Mouse (Mus musculus): Measurements from ENCODE around the gene Dohh. TPM values are rescaled to one million over a fixed set of nuclear protein-coding genes. Genes with fewer than 3 reads are reported as not detected.

The Dohh gene
- polyA plus RNA-seq, 1 experiment from 2014 or later, result 74.5 TPM

- no peaks in the 10 kb centered on the region for H3K9me3 ChIP-seq (replicated peaks)
- 56% methylated on average over 23 of the region's 23 CpGs for WGBS (ENCODE audit: insufficient replicate concordance)
- H3K36me3 ChIP-seq, result peaks cover 48% of the 10 kb centered on the region
- H3K27ac ChIP-seq, result peak overlapping the region; percentile 52
- peak; percentile 55 for ATAC-seq
- no peaks in the 10 kb centered on the region; the same call in 1 of the 2 replicates for H3K27me3 ChIP-seq (replicated peaks)
- no peak overlapping the region for H3K4me2 ChIP-seq
- no peak overlapping the region for H3K9ac ChIP-seq
- H3K4me1 ChIP-seq, result peaks cover 56% of the 10 kb centered on the region
- H3K4me3 ChIP-seq, result no peak overlapping the region
Observed at GRCm38 (mm10) chr10:81389801-81390677, 5.8 kb downstream of the Dohh start.

- H3K27me3 ChIP-seq (replicated peaks), result no peaks in the 10 kb centered on the region; the same call in 1 of the 2 replicates
- H3K36me3 ChIP-seq, result peaks cover 48% of the 10 kb centered on the region
- ATAC-seq, result no peak
- no peak overlapping the region for H3K4me3 ChIP-seq
- no peak overlapping the region for H3K9ac ChIP-seq
- H3K27ac ChIP-seq, result no peak overlapping the region
- 85% methylated on average over 13 of the region's 13 CpGs for WGBS (ENCODE audit: insufficient replicate concordance)
- H3K4me2 ChIP-seq, result no peak overlapping the region
- H3K9me3 ChIP-seq (replicated peaks), result no peaks in the 10 kb centered on the region
- peaks cover 51% of the 10 kb centered on the region for H3K4me1 ChIP-seq
Observed at GRCm38 (mm10) chr10:81390678-81390965, 6.4 kb downstream of the Dohh start.

- Histone ChIP-seq H3K4me1 (peaks cover 43% of the 10 kb centered on the region), H3K27ac (no peak overlapping the region)
Observed at GRCm38 (mm10) chr10:81392270-81392669, 8.0 kb downstream of the Dohh start.

GRCm38 (mm10) chr10:81392781-81393185 lies 8.6 kb downstream of the Dohh start, which contains the start of gene Smim24:
TSS of gene Smim24 (plus strand) at chr10:81393051.
- H3K27ac ChIP-seq, result peak within 1 kb of the TSS; percentile 53
- H3K9me3 ChIP-seq (replicated peaks), result no peaks in the 10 kb centered on the region
- no peaks in the 10 kb centered on the region; the same call in 1 of the 2 replicates for H3K27me3 ChIP-seq (replicated peaks)
- peak within 1 kb of the TSS; percentile 68 for H3K4me2 ChIP-seq
- WGBS (ENCODE audit: insufficient replicate concordance), result 55% methylated on average over 14 of the region's 14 CpGs
- peaks cover 43% of the 10 kb centered on the region for H3K4me1 ChIP-seq
- no peak for ATAC-seq
- peak within 1 kb of the TSS; percentile 40 for H3K4me3 ChIP-seq
- H3K36me3 ChIP-seq, result peaks cover 27% of the 10 kb centered on the region
- H3K9ac ChIP-seq, result peak within 1 kb of the TSS; percentile 53

More at GRCm38 (mm10) chr10:81392270-81392669, 8.0 kb downstream of the Dohh start:
- Histone ChIP-seq H3K27me3 (replicated peaks) (no peaks in the 10 kb centered on the region; the same call in 1 of the 2 replicates), H3K9me3 (replicated peaks) (no peaks in the 10 kb centered on the region), H3K36me3 (peaks cover 32% of the 10 kb centered on the region), H3K4me3 (no peak overlapping the region), H3K4me2 (peak overlapping the region; percentile 68; the same call in 1 of the 2 replicates), H3K9ac (no peak overlapping the region)
- 67% methylated on average over 6 of the region's 6 CpGs for WGBS (ENCODE audit: insufficient replicate concordance)
- no peak for ATAC-seq

GRCm38 (mm10) chr10:81393456-81394063 lies 9.3 kb downstream of the Dohh start:
- H3K27ac ChIP-seq, result peak overlapping the region; percentile 53

GRCm38 (mm10) chr10:81395127-81395526 lies 10.9 kb downstream of the Dohh start:
- Histone ChIP-seq H3K36me3 (peaks cover 19% of the 10 kb centered on the region), H3K9me3 (replicated peaks) (no peaks in the 10 kb centered on the region), H3K4me3 (no peak overlapping the region), H3K27me3 (replicated peaks) (peaks cover 4% of the 10 kb centered on the region), H3K27ac (no peak overlapping the region), H3K4me2 (no peak overlapping the region), H3K9ac (no peak overlapping the region), H3K4me1 (peaks cover 28% of the 10 kb centered on the region)
- WGBS (ENCODE audit: insufficient replicate concordance), result 7% methylated on average over 5 of the region's 5 CpGs
- ATAC-seq, result no peak

More at GRCm38 (mm10) chr10:81393456-81394063, 9.3 kb downstream of the Dohh start:
- 4% methylated on average over 19 of the region's 19 CpGs for WGBS (ENCODE audit: insufficient replicate concordance)
- Histone ChIP-seq H3K9me3 (replicated peaks) (no peaks in the 10 kb centered on the region), H3K4me3 (peak overlapping the region; percentile 40), H3K4me2 (peak overlapping the region; percentile 68), H3K27me3 (replicated peaks) (no peaks in the 10 kb centered on the region; the same call in 1 of the 2 replicates), H3K36me3 (peaks cover 19% of the 10 kb centered on the region), H3K9ac (peak overlapping the region; percentile 53), H3K4me1 (peaks cover 43% of the 10 kb centered on the region)
- ATAC-seq, result no peak

GRCm38 (mm10) chr10:81395865-81396264 lies 11.6 kb downstream of the Dohh start:
- Histone ChIP-seq H3K4me3 (no peak overlapping the region), H3K36me3 (peaks cover 23% of the 10 kb centered on the region), H3K4me1 (peaks cover 27% of the 10 kb centered on the region), H3K9me3 (replicated peaks) (no peaks in the 10 kb centered on the region), H3K27ac (no peak overlapping the region), H3K9ac (no peak overlapping the region), H3K27me3 (replicated peaks) (peaks cover 9% of the 10 kb centered on the region), H3K4me2 (no peak overlapping the region)
- 83% methylated on average over 4 of the region's 4 CpGs for WGBS (ENCODE audit: insufficient replicate concordance)
- no peak for ATAC-seq

GRCm38 (mm10) chr10:81396749-81397148 lies 12.5 kb downstream of the Dohh start:
- Histone ChIP-seq H3K4me1 (peaks cover 36% of the 10 kb centered on the region), H3K27me3 (replicated peaks) (peaks cover 9% of the 10 kb centered on the region), H3K27ac (no peak overlapping the region), H3K9ac (no peak overlapping the region), H3K4me2 (no peak overlapping the region), H3K36me3 (peaks cover 19% of the 10 kb centered on the region), H3K4me3 (no peak overlapping the region), H3K9me3 (replicated peaks) (no peaks in the 10 kb centered on the region)
- ATAC-seq, result no peak
- WGBS (ENCODE audit: insufficient replicate concordance), result 81% methylated on average over 5 of the region's 5 CpGs

GRCm38 (mm10) chr10:81399296-81399695 lies 15.1 kb downstream of the Dohh start:
- H3K27ac ChIP-seq, result no peak overlapping the region
- peaks cover 29% of the 10 kb centered on the region for H3K27me3 ChIP-seq (replicated peaks)
- no peak for ATAC-seq
- no peaks in the 10 kb centered on the region for H3K9me3 ChIP-seq (replicated peaks)
- no peak overlapping the region for H3K4me2 ChIP-seq
- 70% methylated on average over 5 of the region's 5 CpGs for WGBS (ENCODE audit: insufficient replicate concordance)
- H3K36me3 ChIP-seq, result peaks cover 20% of the 10 kb centered on the region
- H3K4me1 ChIP-seq, result peaks cover 35% of the 10 kb centered on the region
- no peak overlapping the region for H3K4me3 ChIP-seq
- no peak overlapping the region for H3K9ac ChIP-seq

GRCm38 (mm10) chr10:81399798-81400308 lies 15.6 kb downstream of the Dohh start:
- Histone ChIP-seq H3K4me2 (no peak overlapping the region), H3K4me1 (peaks cover 38% of the 10 kb centered on the region)
- no peak for ATAC-seq

GRCm38 (mm10) chr10:81400371-81401204 lies 16.4 kb downstream of the Dohh start:
- ATAC-seq, result no peak
- peaks cover 40% of the 10 kb centered on the region for H3K27me3 ChIP-seq (replicated peaks)
- H3K36me3 ChIP-seq, result peaks cover 27% of the 10 kb centered on the region
- 0 out of 2 replicates have a peak overlapping the region, but pooled peaks have one; percentile 46 for H3K4me2 ChIP-seq
- no peak overlapping the region for H3K4me3 ChIP-seq
- WGBS (ENCODE audit: insufficient replicate concordance), result 76% methylated on average over 22 of the region's 22 CpGs
- H3K9ac ChIP-seq, result no peak overlapping the region
- no peaks in the 10 kb centered on the region for H3K9me3 ChIP-seq (replicated peaks)
- no peak overlapping the region for H3K27ac ChIP-seq
- H3K4me1 ChIP-seq, result peaks cover 44% of the 10 kb centered on the region

More at GRCm38 (mm10) chr10:81399798-81400308, 15.6 kb downstream of the Dohh start:
- H3K4me3 ChIP-seq, result no peak overlapping the region
- WGBS (ENCODE audit: insufficient replicate concordance), result 82% methylated on average over 18 of the region's 18 CpGs
- H3K9ac ChIP-seq, result no peak overlapping the region
- no peak overlapping the region for H3K27ac ChIP-seq
- no peaks in the 10 kb centered on the region for H3K9me3 ChIP-seq (replicated peaks)
- H3K27me3 ChIP-seq (replicated peaks), result peaks cover 35% of the 10 kb centered on the region
- peaks cover 26% of the 10 kb centered on the region for H3K36me3 ChIP-seq

Data from liver, embryonic 12.5 days (tissue).